8 mouse cellular contexts compared by ENCODE assay signal in the genomic region with DNA sequence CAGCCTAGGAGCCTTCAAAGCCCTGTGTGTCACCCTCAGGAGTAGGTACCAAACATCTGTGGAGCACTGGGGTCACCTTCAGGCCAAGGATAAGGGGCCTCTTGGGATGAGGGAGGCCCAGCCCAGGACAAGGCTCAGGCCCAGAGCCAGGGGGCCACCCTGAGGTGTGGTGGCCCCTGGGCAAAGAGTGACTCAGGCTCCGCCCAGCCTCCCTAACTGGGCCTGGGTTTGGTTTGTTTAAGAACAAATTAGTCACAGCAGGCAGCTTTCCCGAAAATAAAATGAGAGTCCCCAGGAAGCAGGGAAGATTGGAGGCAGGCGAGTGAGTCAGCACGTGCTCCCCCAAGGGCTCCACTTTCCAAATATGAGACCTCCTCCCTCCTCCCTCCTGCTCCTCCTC. TPM values are rescaled to one million over a fixed set of nuclear protein-coding genes. Genes with fewer than 3 reads are reported as not detected.
DNase-seq lines count a peak whose midpoint lies in the region; ATAC-seq and TF ChIP-seq lines count a peak whose summit lies in the region.

No protein-coding gene starts in this region.

- 19% methylated on average over 4 of the region's 4 CpGs for WGBS in hindbrain, embryonic 10.5 days
- WGBS in hindbrain, embryonic 14.5 days = 22% methylated on average over 4 of the region's 4 CpGs
- WGBS in heart, embryonic 12.5 days = 45% methylated on average over 4 of the region's 4 CpGs
- WGBS in hindbrain, postnatal 0 days = 44% methylated on average over 4 of the region's 4 CpGs
- WGBS in forebrain, embryonic 15.5 days = 31% methylated on average over 4 of the region's 4 CpGs

- peaks cover 69% of the 10 kb centered on the region for H3K4me1 ChIP-seq in hindbrain, embryonic 10.5 days (replicated peaks)
- peaks cover 8% of the 10 kb centered on the region; the same call in 1 of the 2 replicates for H3K4me1 ChIP-seq in hindbrain, embryonic 14.5 days (replicated peaks; ENCODE audit: control insufficient read depth, insufficient read depth, low read length)
- peaks cover 23 to 37% of the 10 kb centered on the region in 2 experiments for H3K4me1 ChIP-seq in ES-E14 (ENCODE audit: control insufficient read depth in 2 of 2, insufficient read depth in 2 of 2, low read length in 2 of 2, poor library complexity in 1 of 2)
- H3K4me1 ChIP-seq in heart, embryonic 12.5 days (replicated peaks) = peaks cover 61% of the 10 kb centered on the region
- peaks cover 21% of the 10 kb centered on the region for H3K4me1 ChIP-seq in hindbrain, postnatal 0 days (ENCODE audit: insufficient read depth, low read length)
- H3K4me1 ChIP-seq in forebrain, embryonic 15.5 days = peaks cover 17% of the 10 kb centered on the region

- no peak overlapping the region for H3K4me3 ChIP-seq in hindbrain, embryonic 10.5 days
- H3K4me3 ChIP-seq in hindbrain, embryonic 14.5 days (replicated peaks; ENCODE audit: low read length) = no peak overlapping the region
- H3K4me3 ChIP-seq in ES-E14 (ENCODE audit: insufficient read depth in 1 of 2, low read depth in 1 of 2, low read length in 2 of 2, poor library complexity in 1 of 2, severe bottlenecking in 1 of 2) = no peak overlapping the region; a peak in 1 of 4 replicates
- H3K4me3 ChIP-seq in heart, embryonic 12.5 days = no peak overlapping the region
- H3K4me3 ChIP-seq in hindbrain, postnatal 0 days (ENCODE audit: low read length) = no peak overlapping the region
- H3K4me3 ChIP-seq in forebrain, embryonic 15.5 days = no peak overlapping the region

- H3K36me3 ChIP-seq in hindbrain, embryonic 10.5 days = no peaks in the 10 kb centered on the region
- no peaks in the 10 kb centered on the region for H3K36me3 ChIP-seq in hindbrain, embryonic 14.5 days (replicated peaks; ENCODE audit: control insufficient read depth, insufficient read depth)
- no peaks in the 10 kb centered on the region for H3K36me3 ChIP-seq in ES-E14 (ENCODE audit: control insufficient read depth, insufficient read depth, low read length, poor library complexity, severe bottlenecking)
- no peaks in the 10 kb centered on the region for H3K36me3 ChIP-seq in heart, embryonic 12.5 days
- no peaks in the 10 kb centered on the region for H3K36me3 ChIP-seq in hindbrain, postnatal 0 days (ENCODE audit: insufficient read depth, low read length)
- H3K36me3 ChIP-seq in forebrain, embryonic 15.5 days = no peaks in the 10 kb centered on the region

- peaks cover 95% of the 10 kb centered on the region for H3K27me3 ChIP-seq in hindbrain, embryonic 10.5 days (ENCODE audit: insufficient read depth, poor library complexity, severe bottlenecking)
- H3K27me3 ChIP-seq in hindbrain, embryonic 14.5 days (ENCODE audit: control insufficient read depth, insufficient read depth, low read length) = peaks cover 20% of the 10 kb centered on the region
- peaks cover 38% of the 10 kb centered on the region for H3K27me3 ChIP-seq in heart, embryonic 12.5 days (replicated peaks)
- H3K27me3 ChIP-seq in hindbrain, postnatal 0 days (ENCODE audit: insufficient read depth, low read length) = no peaks in the 10 kb centered on the region
- peaks cover 6% of the 10 kb centered on the region; the same call in 1 of the 2 replicates for H3K27me3 ChIP-seq in forebrain, embryonic 15.5 days

- in situ Hi-C loops in ES-E14 (cut with MboI; ENCODE audit: low sequenced_read_pairs in 2 of 2, unreplicated experiment in 2 of 2) = no loop called here

- no peak for TF ChIP-seq CTCF in hindbrain, postnatal 0 days (IDR thresholded peaks at IDR 0.05; ENCODE audit: low read depth)

- no peak overlapping the region for H3K4me2 ChIP-seq in hindbrain, embryonic 14.5 days (replicated peaks)
- no peak overlapping the region for H3K4me2 ChIP-seq in heart, embryonic 12.5 days
- no peak overlapping the region for H3K4me2 ChIP-seq in hindbrain, postnatal 0 days (ENCODE audit: low read depth, low read length)
- no peak overlapping the region for H3K4me2 ChIP-seq in forebrain, embryonic 15.5 days (replicated peaks)

- H3K9ac ChIP-seq in hindbrain, embryonic 14.5 days = no peak overlapping the region
- no peak overlapping the region for H3K9ac ChIP-seq in ES-E14 (ENCODE audit: insufficient read depth, low read depth, low read length, poor library complexity, severe bottlenecking)
- no peak overlapping the region for H3K9ac ChIP-seq in heart, embryonic 12.5 days
- H3K9ac ChIP-seq in hindbrain, postnatal 0 days (replicated peaks; ENCODE audit: low read length) = no peak overlapping the region
- no peak overlapping the region for H3K9ac ChIP-seq in forebrain, embryonic 15.5 days (replicated peaks)

- no peaks in the 10 kb centered on the region for H3K9me3 ChIP-seq in hindbrain, embryonic 10.5 days
- no peaks in the 10 kb centered on the region for H3K9me3 ChIP-seq in hindbrain, embryonic 14.5 days (ENCODE audit: control insufficient read depth, low read length)
- no peaks in the 10 kb centered on the region for H3K9me3 ChIP-seq in ES-E14 (ENCODE audit: control insufficient read depth, insufficient read depth, low read depth, low read length)
- H3K9me3 ChIP-seq in heart, embryonic 12.5 days (replicated peaks) = no peaks in the 10 kb centered on the region
- no peaks in the 10 kb centered on the region for H3K9me3 ChIP-seq in hindbrain, postnatal 0 days (ENCODE audit: low read length)
- no peaks in the 10 kb centered on the region for H3K9me3 ChIP-seq in forebrain, embryonic 15.5 days

- no peak for DNase-seq in hindbrain, embryonic 10.5 days (ENCODE audit: low spot score)
- no peak for DNase-seq in hindbrain, embryonic 14.5 days (ENCODE audit: low spot score)
- no peak for DNase-seq in ES-E14 (ENCODE audit: low read depth, low spot score)
- peak; percentile 59 for DNase-seq in lung, postnatal 25 days (ENCODE audit: low spot score)
- DNase-seq in yolk sac, embryonic 10.5 days (ENCODE audit: low spot score) = no peak
- DNase-seq in hindbrain, postnatal 0 days (ENCODE audit: low spot score) = no peak

- peak overlapping the region; percentile 60; the same call in 1 of the 2 replicates for H3K27ac ChIP-seq in hindbrain, embryonic 10.5 days
- H3K27ac ChIP-seq in hindbrain, embryonic 14.5 days = no peak overlapping the region
- H3K27ac ChIP-seq in ES-E14 (ENCODE audit: insufficient read depth, low read depth, low read length, poor library complexity, severe bottlenecking) = peak overlapping the region; percentile 47; the same call in 1 of the 2 replicates
- H3K27ac ChIP-seq in heart, embryonic 12.5 days (ENCODE audit: poor library complexity, severe bottlenecking) = no peak overlapping the region
- H3K27ac ChIP-seq in hindbrain, postnatal 0 days = no peak overlapping the region
- no peak overlapping the region for H3K27ac ChIP-seq in forebrain, embryonic 15.5 days (replicated peaks)

- ATAC-seq in hindbrain, embryonic 14.5 days (ENCODE audit: low FRiP score) = no peak
- ATAC-seq in heart, embryonic 12.5 days (ENCODE audit: insufficient number of reproducible peaks, low FRiP score) = peak; percentile 23; the same call in 1 of the 2 replicates
- no peak for ATAC-seq in hindbrain, postnatal 0 days
- no peak for ATAC-seq in forebrain, embryonic 15.5 days (replicated peaks)

TF ChIP-seq in ES-E14, 5 proteins besides CTCF, POLR2A, EP300 and RAD21:
- no peak for TF ChIP-seq ZC3H11A (IDR thresholded peaks at IDR 0.05; ENCODE audit: borderline replicate concordance, low read depth, low read length)
- no peak for TF ChIP-seq HCFC1 (IDR thresholded peaks at IDR 0.05; ENCODE audit: borderline replicate concordance, insufficient read depth, low read length)
- no peak for TF ChIP-seq ZNF384 (IDR thresholded peaks at IDR 0.05; ENCODE audit: low read depth, low read length)
- TF ChIP-seq CHD2 (IDR thresholded peaks at IDR 0.05; ENCODE audit: low read depth, low read length) = no peak
- TF ChIP-seq MAFK (IDR thresholded peaks at IDR 0.05; ENCODE audit: insufficient read depth, low read depth, low read length) = no peak

RNA-seq across cellular contexts. Expression of a gene that starts 37.7 kb away (rescaled TPM):
- polyA plus RNA-seq in hindbrain, embryonic 10.5 days (2016; fragmentation: Nextera tagmentation; extraction: Ambion mirVana) = 12.5 and 14.2 TPM in 2 replicates
- polyA plus RNA-seq in hindbrain, embryonic 14.5 days (2014; fragmentation: Nextera tagmentation; extraction: Ambion mirVana) = 2.9 and 3.0 TPM in 2 replicates
- total RNA-seq in ES-E14 (2012; rRNA removed) = 69.8 and 78.6 TPM in 2 replicates
- 7.1 and 8.0 TPM in 2 replicates for polyA plus RNA-seq in heart, embryonic 12.5 days (2016; fragmentation: Nextera tagmentation; extraction: Ambion mirVana)
- total RNA-seq in hindbrain, postnatal 0 days (2014; rRNA removed) = 12.3 and 12.4 TPM in 2 replicates
- 6.0 and 7.0 TPM in 2 replicates for polyA plus RNA-seq in hindbrain, postnatal 0 days (2015; fragmentation: Nextera tagmentation; extraction: Ambion mirVana)
- polyA plus RNA-seq in forebrain, embryonic 15.5 days (2015; fragmentation: Nextera tagmentation; extraction: Ambion mirVana) = 14.2 and 15.1 TPM in 2 replicates

RNA-seq across cellular contexts. Expression of a gene that starts 53.9 kb away (rescaled TPM):
- polyA plus RNA-seq in hindbrain, embryonic 10.5 days (2016; fragmentation: Nextera tagmentation; extraction: Ambion mirVana) = 46.2 and 51.9 TPM in 2 replicates
- 48.1 and 56.4 TPM in 2 replicates for polyA plus RNA-seq in hindbrain, embryonic 14.5 days (2014; fragmentation: Nextera tagmentation; extraction: Ambion mirVana)
- 95.2 and 101 TPM in 2 replicates for total RNA-seq in ES-E14 (2012; rRNA removed)
- polyA plus RNA-seq in heart, embryonic 12.5 days (2016; fragmentation: Nextera tagmentation; extraction: Ambion mirVana) = 28.9 and 29.6 TPM in 2 replicates
- 72.7 and 85.0 TPM in 2 replicates for total RNA-seq in hindbrain, postnatal 0 days (2014; rRNA removed)
- polyA plus RNA-seq in hindbrain, postnatal 0 days (2015; fragmentation: Nextera tagmentation; extraction: Ambion mirVana) = 57.2 and 58.3 TPM in 2 replicates
- polyA plus RNA-seq in forebrain, embryonic 15.5 days (2015; fragmentation: Nextera tagmentation; extraction: Ambion mirVana) = 52.9 and 54.3 TPM in 2 replicates

RNA-seq across cellular contexts. Expression of a gene that starts 58.9 kb away (rescaled TPM):
- polyA plus RNA-seq in hindbrain, embryonic 10.5 days (2016; fragmentation: Nextera tagmentation; extraction: Ambion mirVana) = 3.5 and 3.8 TPM in 2 replicates
- polyA plus RNA-seq in hindbrain, embryonic 14.5 days (2014; fragmentation: Nextera tagmentation; extraction: Ambion mirVana) = 2.5 and 2.6 TPM in 2 replicates
- total RNA-seq in ES-E14 (2012; rRNA removed) = 1.2 and 3.1 TPM in 2 replicates
- 3.7 and 4.9 TPM in 2 replicates for polyA plus RNA-seq in heart, embryonic 12.5 days (2016; fragmentation: Nextera tagmentation; extraction: Ambion mirVana)
- 1.9 and 4.7 TPM in 2 replicates for total RNA-seq in hindbrain, postnatal 0 days (2014; rRNA removed)
- 2.0 and 3.4 TPM in 2 replicates for polyA plus RNA-seq in hindbrain, postnatal 0 days (2015; fragmentation: Nextera tagmentation; extraction: Ambion mirVana)
- polyA plus RNA-seq in forebrain, embryonic 15.5 days (2015; fragmentation: Nextera tagmentation; extraction: Ambion mirVana) = 3.1 and 3.6 TPM in 2 replicates

Comparison
In these comparisons a context has a peak if more than half of its experiments do, and no peak if none do; other contexts are left out.
1. H3K27ac ChIP-seq: peak in hindbrain, embryonic 10.5 days (single experiment) and ES-E14 (single experiment); none in hindbrain, embryonic 14.5 days (single experiment), heart, embryonic 12.5 days (single experiment), hindbrain, postnatal 0 days (single experiment) and forebrain, embryonic 15.5 days (single experiment).